Mouse (Mus musculus) kidney, embryonic 16.5 days (tissue): Measurements from ENCODE around the gene Rbm44. TPM values are rescaled to one million over a fixed set of nuclear protein-coding genes. Genes with fewer than 3 reads are reported as not detected.

Source experiments
- ATAC-seq: fragments of 200-750 bp; cut with Nextera tagmentation; 2 replicates; pipeline ENCODE4 v1.8.0; 2017; ENCODE audit warnings: moderate TSS enrichment; ENCODE audit not compliant: low FRiP score, low TSS enrichment
- H3K27ac ChIP-seq: fragments of 300-500 bp; sonication (generic); 2 replicates; pipeline ENCODE4 v1.5.1; 2014; ENCODE audit warnings: low read length
- H3K27me3 ChIP-seq: fragments of 300-500 bp; sonication (generic); 2 replicates; pipeline ENCODE4 v1.6.1; 2014; ENCODE audit warnings: low read length, control low read depth, mixed read lengths; ENCODE audit not compliant: insufficient read depth
- H3K36me3 ChIP-seq: fragments of 300-500 bp; sonication (generic); 2 replicates; pipeline ENCODE4 v1.6.1; 2014; ENCODE audit warnings: low read length, control low read depth, mixed read lengths; ENCODE audit not compliant: insufficient read depth
- H3K4me1 ChIP-seq: fragments of 300-500 bp; sonication (generic); 2 replicates; pipeline ENCODE4 v1.6.1; 2014; ENCODE audit warnings: low read length, control low read depth, mixed read lengths; ENCODE audit not compliant: insufficient read depth
- H3K4me2 ChIP-seq: fragments of 300-500 bp; sonication (generic); replicated peaks from 2 replicates; pipeline ENCODE4 v1.6.1; 2014; ENCODE audit warnings: low read depth, low read length
- H3K4me3 ChIP-seq: fragments of 300-500 bp; sonication (generic); 2 replicates; pipeline ENCODE4 v1.5.1; 2014; ENCODE audit warnings: mild to moderate bottlenecking, low read length
- H3K9ac ChIP-seq: fragments of 300-500 bp; sonication (generic); replicated peaks from 2 replicates; pipeline ENCODE4 v1.6.1; 2014; ENCODE audit warnings: low read length
- H3K9me3 ChIP-seq: fragments of 300-500 bp; sonication (generic); 2 replicates; pipeline ENCODE4 v1.6.1; 2016; ENCODE audit warnings: low read length, control low read depth
- WGBS: fragments of 180-500 bp; shearing (Covaris S2); extraction: QIAGEN DNeasy Blood & Tissue Kit; methylation state at CpG from one replicate; pipeline ENCODE4 v1.1.7; 2014; 5-methylcytosine and 5-hydroxymethylcytosine counted together
- polyA plus RNA-seq: library from polyadenylated mRNA; unstranded; fragments of >200 nt; fragmentation: Nextera tagmentation; extraction: Ambion mirVana; gene quantifications from 2 replicates; pipeline ENCODE4 v1.2.1, GENCODE M21; 2015

The Rbm44 gene
- 0.50 and 1.5 TPM in 2 replicates for polyA plus RNA-seq

GRCm38 (mm10) chr1:91144813-91145212 is at the start of gene Rbm44:
Rbm44 (plus strand) TSS chr1:91145089.
- no peak for ATAC-seq

GRCm38 (mm10) chr1:91095258-91095657 is 49.6 kb upstream of the Rbm44 start:
- Histone ChIP-seq H3K4me1 (peaks cover 28% of the 10 kb centered on the region), H3K4me2 (no peak overlapping the region), H3K4me3 (no peak overlapping the region), H3K27me3 (no peaks in the 10 kb centered on the region), H3K9ac (no peak overlapping the region), H3K9me3 (no peaks in the 10 kb centered on the region), H3K36me3 (no peaks in the 10 kb centered on the region), H3K27ac (peak overlapping the region; percentile 44; the same call in 1 of the 2 replicates)
- no peak for ATAC-seq
- WGBS = 69% methylated on average over 3 of the region's 3 CpGs

More at GRCm38 (mm10) chr1:91144813-91145212, at the start of gene Rbm44:
- WGBS = 76% methylated on average over 20 of the region's 20 CpGs
- H3K4me3 ChIP-seq = no peak within 1 kb of the TSS
- no peak within 1 kb of the TSS; the same call in 1 of the 2 replicates for H3K4me2 ChIP-seq
- no peaks in the 10 kb centered on the region for H3K4me1 ChIP-seq
- H3K9ac ChIP-seq = no peak within 1 kb of the TSS
- no peaks in the 10 kb centered on the region for H3K27me3 ChIP-seq
- no peak within 1 kb of the TSS for H3K27ac ChIP-seq
- H3K9me3 ChIP-seq = no peaks in the 10 kb centered on the region
- no peaks in the 10 kb centered on the region for H3K36me3 ChIP-seq

GRCm38 (mm10) chr1:91095853-91096252 is 49.0 kb upstream of the Rbm44 start:
- Histone ChIP-seq H3K4me2 (no peak overlapping the region), H3K4me3 (no peak overlapping the region), H3K4me1 (peaks cover 28% of the 10 kb centered on the region), H3K27ac (peak overlapping the region; percentile 44), H3K9ac (no peak overlapping the region), H3K9me3 (no peaks in the 10 kb centered on the region), H3K36me3 (no peaks in the 10 kb centered on the region), H3K27me3 (no peaks in the 10 kb centered on the region)
- ATAC-seq = no peak
- 22% methylated on average over 1 of the region's 1 CpGs for WGBS

GRCm38 (mm10) chr1:91096490-91096889 is 48.4 kb upstream of the Rbm44 start:
- Histone ChIP-seq H3K4me1 (peaks cover 26% of the 10 kb centered on the region), H3K9me3 (no peaks in the 10 kb centered on the region), H3K27ac (peak overlapping the region; percentile 37), H3K9ac (no peak overlapping the region), H3K27me3 (no peaks in the 10 kb centered on the region), H3K4me3 (no peak overlapping the region), H3K4me2 (no peak overlapping the region), H3K36me3 (no peaks in the 10 kb centered on the region)
- 69% methylated on average over 5 of the region's 5 CpGs for WGBS
- ATAC-seq = no peak

- no peak for ATAC-seq
These were observed 47.5 kb upstream of the Rbm44 start for GRCm38 (mm10) chr1:91097283-91097834.

GRCm38 (mm10) chr1:91098887-91099286 is 46.0 kb upstream of the Rbm44 start:
- Histone ChIP-seq H3K4me3 (no peak overlapping the region), H3K27me3 (no peaks in the 10 kb centered on the region), H3K9ac (no peak overlapping the region), H3K4me2 (no peak overlapping the region), H3K36me3 (peaks cover 6% of the 10 kb centered on the region; the same call in 1 of the 2 replicates), H3K4me1 (peaks cover 25% of the 10 kb centered on the region), H3K27ac (no peak overlapping the region), H3K9me3 (no peaks in the 10 kb centered on the region)
- WGBS = 9% methylated on average over 6 of the region's 6 CpGs
- peak; percentile 71 for ATAC-seq

More at GRCm38 (mm10) chr1:91097283-91097834, 47.5 kb upstream of the Rbm44 start:
- H3K9ac ChIP-seq = no peak overlapping the region
- H3K4me3 ChIP-seq = no peak overlapping the region
- H3K27me3 ChIP-seq = no peaks in the 10 kb centered on the region
- no peaks in the 10 kb centered on the region for H3K36me3 ChIP-seq
- no peaks in the 10 kb centered on the region for H3K9me3 ChIP-seq
- peaks cover 25% of the 10 kb centered on the region for H3K4me1 ChIP-seq
- WGBS = 88% methylated on average over 11 of the region's 11 CpGs
- H3K27ac ChIP-seq = no peak overlapping the region
- no peak overlapping the region for H3K4me2 ChIP-seq

GRCm38 (mm10) chr1:91101709-91102440 is 43.0 kb upstream of the Rbm44 start:
- peaks cover 19% of the 10 kb centered on the region for H3K36me3 ChIP-seq
- H3K27ac ChIP-seq = no peak overlapping the region
- ATAC-seq = no peak
- no peak overlapping the region for H3K4me2 ChIP-seq
- H3K9me3 ChIP-seq = no peaks in the 10 kb centered on the region
- no peak overlapping the region for H3K9ac ChIP-seq
- WGBS = 80% methylated on average over 11 of the region's 11 CpGs
- no peaks in the 10 kb centered on the region for H3K27me3 ChIP-seq
- peaks cover 4% of the 10 kb centered on the region; the same call in 1 of the 2 replicates for H3K4me1 ChIP-seq
- no peak overlapping the region for H3K4me3 ChIP-seq

- ATAC-seq = no peak
- no peak overlapping the region for H3K4me2 ChIP-seq
- WGBS = 91% methylated on average over 15 of the region's 15 CpGs
- H3K27ac ChIP-seq = no peak overlapping the region
- no peaks in the 10 kb centered on the region for H3K9me3 ChIP-seq
- peaks cover 4% of the 10 kb centered on the region; the same call in 1 of the 2 replicates for H3K4me1 ChIP-seq
- H3K27me3 ChIP-seq = no peaks in the 10 kb centered on the region
- peaks cover 24% of the 10 kb centered on the region for H3K36me3 ChIP-seq
- H3K4me3 ChIP-seq = no peak overlapping the region
- H3K9ac ChIP-seq = no peak overlapping the region
These were observed 41.4 kb upstream of the Rbm44 start for GRCm38 (mm10) chr1:91103366-91103983.

GRCm38 (mm10) chr1:91107548-91107947 is 37.3 kb upstream of the Rbm44 start:
- Histone ChIP-seq H3K4me2 (no peak overlapping the region), H3K27ac (no peak overlapping the region), H3K9me3 (no peaks in the 10 kb centered on the region), H3K27me3 (no peaks in the 10 kb centered on the region), H3K36me3 (peaks cover 30% of the 10 kb centered on the region), H3K4me3 (no peak overlapping the region), H3K4me1 (no peaks in the 10 kb centered on the region), H3K9ac (no peak overlapping the region)
- WGBS = 78% methylated on average over 5 of the region's 5 CpGs
- no peak for ATAC-seq

- H3K4me2 ChIP-seq = no peak overlapping the region
- H3K27ac ChIP-seq = no peak overlapping the region
- H3K4me1 ChIP-seq = no peaks in the 10 kb centered on the region
- H3K4me3 ChIP-seq = no peak overlapping the region
- H3K27me3 ChIP-seq = no peaks in the 10 kb centered on the region
- WGBS = 50% methylated on average over 4 of the region's 4 CpGs
- no peak for ATAC-seq
- no peaks in the 10 kb centered on the region for H3K9me3 ChIP-seq
- peaks cover 25% of the 10 kb centered on the region for H3K36me3 ChIP-seq
- no peak overlapping the region for H3K9ac ChIP-seq
These were observed 35.6 kb upstream of the Rbm44 start for GRCm38 (mm10) chr1:91109302-91109701.
